Mouse (Mus musculus) kidney, postnatal 14 days (tissue): Measurements from ENCODE around the gene Spint1.

Experiments
- DNase-seq: peaks from one replicate; pipeline ENCODE4 v3.0.0; 2022; ENCODE audit warnings: mixed read lengths

Spint1 gene

DNA sequence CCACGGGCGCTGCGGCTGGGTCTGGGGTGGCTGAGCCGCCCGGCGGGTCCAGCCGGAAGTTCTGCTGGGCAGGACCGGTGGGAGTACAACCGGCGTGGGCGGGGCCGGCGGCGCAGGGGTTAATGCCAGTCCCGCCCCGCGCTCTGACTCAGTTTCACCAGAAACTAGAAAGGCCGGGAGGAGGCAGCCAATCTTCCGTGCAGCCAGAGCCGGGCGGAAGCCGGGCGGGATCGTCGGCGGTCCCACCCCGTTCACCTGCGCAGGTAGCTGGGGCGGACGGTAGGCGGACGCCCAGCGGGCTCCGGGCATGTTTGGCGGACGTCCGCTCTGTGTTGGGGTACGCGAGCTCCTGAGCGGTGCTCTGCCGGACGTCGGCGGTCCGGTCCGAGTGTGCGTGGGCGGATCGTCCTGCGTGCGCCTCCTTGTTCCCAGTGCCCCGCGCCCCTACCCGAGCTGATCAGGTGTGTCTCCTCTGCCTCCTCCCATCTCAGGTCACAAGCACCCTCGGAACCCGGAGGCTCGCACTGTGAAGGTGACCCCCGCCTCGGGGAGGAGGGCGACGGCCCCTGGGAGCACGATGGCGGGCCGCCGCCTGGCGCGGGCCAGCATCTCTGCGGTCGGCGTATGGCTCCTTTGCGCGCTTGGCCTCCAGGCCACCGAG, at the start of gene Spint1:
Gene Spint1, plus strand, starts transcription at position 153 of the 661 bp plus-strand sequence.
- peak; percentile 81 for DNase-seq

DNA sequence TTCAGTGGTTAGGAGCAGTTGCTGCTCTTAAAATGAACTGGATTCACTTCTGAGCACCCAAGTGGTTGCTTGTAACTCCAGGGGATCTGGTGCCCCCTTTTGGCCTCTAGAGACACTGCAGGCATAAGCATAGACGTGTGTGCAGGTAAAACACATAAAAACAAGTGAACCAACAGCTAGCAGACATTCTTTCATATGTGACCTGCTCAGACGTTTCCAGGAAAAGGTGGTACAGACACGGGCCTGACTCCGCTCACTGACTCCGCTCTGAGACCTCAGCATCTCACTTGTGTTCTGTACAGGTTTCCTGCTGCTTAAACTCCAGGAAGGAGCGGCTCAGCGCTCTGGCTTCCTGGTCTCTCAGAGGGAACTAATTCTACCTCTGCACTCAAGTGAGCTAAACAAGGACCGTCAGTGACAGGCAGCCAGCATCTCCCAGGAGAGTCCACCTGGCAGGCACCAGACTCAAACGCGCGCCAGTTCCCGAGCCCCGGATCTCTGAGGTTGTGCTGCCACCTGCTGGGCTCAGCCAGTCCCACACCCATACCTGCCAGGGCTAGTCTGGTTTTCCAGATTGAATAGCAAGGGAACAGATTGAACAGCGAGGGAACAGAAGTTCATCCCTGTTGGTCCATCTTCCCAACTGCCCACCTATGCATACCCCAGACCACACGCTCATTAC, 48.0 kb upstream of the Spint1 start:
- DNase-seq, result peak; percentile 86

- DNase-seq, result no peak
Observed at GRCm38 (mm10) chr2:119190969-119191368, 46.2 kb upstream of the Spint1 start.

GRCm38 (mm10) chr2:119194140-119194539, 43.0 kb upstream of the Spint1 start:
- no peak for DNase-seq

DNA sequence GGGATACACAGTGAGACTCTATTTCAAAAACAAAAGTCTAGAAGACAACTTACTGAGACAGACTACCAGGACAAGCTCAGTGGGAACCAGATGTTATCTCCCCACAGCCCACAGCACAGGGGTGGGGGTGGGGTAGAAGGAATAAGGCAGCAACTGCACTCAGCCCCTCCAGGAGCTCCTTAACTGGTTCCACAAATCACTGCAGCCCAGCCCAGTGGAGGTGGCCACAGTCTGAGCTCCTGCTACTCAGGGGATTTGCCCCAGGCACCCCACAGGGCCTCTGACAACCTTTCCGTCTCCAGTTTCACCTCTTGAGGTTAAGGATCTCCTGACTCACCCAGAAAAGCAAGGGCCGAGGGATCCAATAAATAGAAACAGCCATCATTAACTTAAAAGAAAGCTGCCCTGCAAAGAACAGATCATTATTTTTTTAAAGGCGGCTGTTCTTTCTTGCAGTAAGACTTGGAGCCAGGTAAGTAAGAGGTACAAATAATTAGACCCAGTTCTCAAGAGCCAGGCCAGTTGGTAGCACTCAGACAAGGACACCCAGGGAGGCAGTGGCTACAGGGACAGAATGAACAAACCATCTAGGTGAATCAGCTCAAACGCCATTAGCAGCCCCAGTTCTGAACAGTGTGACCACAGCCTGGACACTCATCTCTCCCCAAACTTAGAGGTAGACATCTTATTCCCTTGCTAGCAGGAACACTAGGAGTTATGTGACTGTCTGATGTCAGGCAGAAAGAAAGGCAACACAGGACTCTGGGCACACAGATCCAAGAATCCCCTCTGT, 40.6 kb upstream of the Spint1 start:
- no peak for DNase-seq

DNA sequence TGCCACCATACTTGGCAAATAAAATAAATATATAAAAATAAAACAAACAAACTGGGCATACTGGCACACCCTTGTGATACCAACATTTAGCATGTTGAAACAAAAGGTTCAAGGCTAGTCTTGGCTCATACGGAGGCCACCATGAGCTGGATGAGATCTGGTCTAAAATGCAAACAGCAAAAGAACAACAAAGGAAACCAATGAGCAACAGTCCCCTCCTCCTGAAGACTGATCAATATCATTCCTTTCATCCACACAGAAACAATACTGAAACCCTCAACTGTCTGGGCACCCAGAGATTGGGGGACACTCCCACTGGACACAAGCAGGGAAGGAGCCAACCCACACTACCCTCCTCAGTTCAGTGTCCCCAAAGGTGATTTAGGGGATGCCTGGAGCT, 39.7 kb upstream of the Spint1 start:
- no peak for DNase-seq

DNA sequence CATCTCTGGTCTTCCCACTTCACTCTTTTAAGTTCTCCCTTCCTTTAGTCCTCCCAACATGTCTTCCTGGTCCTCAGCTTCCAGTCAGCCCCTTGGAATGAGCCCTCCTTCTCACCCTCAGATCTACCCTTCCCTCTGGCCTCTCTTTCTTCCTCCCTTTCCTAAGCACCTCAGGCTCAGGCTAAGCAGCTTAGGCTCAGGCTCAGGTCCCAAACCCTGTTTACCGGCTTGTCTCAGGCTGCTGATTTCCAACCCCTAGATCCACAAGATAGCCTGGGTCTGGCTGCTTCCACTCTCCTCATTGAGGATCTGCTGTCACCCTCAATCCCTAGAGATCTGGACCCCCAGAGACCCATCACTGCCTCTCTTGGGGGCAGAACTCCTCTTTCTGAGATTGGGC, 39.1 kb upstream of the Spint1 start:
- DNase-seq, result no peak

GRCm38 (mm10) chr2:119198934-119199333, 38.2 kb upstream of the Spint1 start:
- DNase-seq, result no peak

GRCm38 (mm10) chr2:119202914-119203453, 34.2 kb upstream of the Spint1 start:
- peak; percentile 59 for DNase-seq

DNA sequence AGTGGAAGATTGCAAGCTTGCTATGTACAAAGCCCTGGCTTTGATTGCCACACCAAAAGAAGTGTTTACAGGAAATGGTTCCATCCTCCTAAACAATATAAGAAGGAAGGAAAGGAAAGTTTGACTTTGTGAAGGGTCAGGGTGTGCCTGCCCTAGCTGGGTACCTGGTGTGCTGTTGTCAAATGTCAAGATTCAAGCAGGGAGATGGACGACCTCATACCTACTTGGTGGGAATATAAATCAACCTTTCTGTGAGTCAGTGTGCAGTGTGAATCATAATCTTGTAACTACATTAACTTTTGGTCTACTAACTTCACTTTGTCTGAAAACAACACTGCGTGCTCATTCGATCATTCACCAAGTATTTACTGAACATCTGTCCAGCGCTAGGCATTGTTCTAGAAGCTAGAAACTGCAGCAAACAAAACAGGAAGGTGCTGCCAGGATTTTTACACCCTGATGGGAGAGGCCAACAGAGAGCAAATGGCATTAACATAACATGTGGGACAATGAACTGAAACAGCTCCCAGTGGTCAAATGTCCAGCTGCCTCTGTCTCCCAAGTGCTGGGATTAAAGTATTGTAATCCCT, 33.2 kb upstream of the Spint1 start:
- peak; percentile 14 for DNase-seq

- DNase-seq, result no peak
Observed at GRCm38 (mm10) chr2:119207961-119208343, 29.2 kb upstream of the Spint1 start.

GRCm38 (mm10) chr2:119208344-119209175, 28.6 kb upstream of the Spint1 start, which contains the start of the genes Zfyve19 and Dnajc17:
TSS of gene Zfyve19 (plus strand) at chr2:119208617.
TSS of gene Dnajc17 (minus strand) at chr2:119208795.
- DNase-seq, result peak; percentile 97

DNA sequence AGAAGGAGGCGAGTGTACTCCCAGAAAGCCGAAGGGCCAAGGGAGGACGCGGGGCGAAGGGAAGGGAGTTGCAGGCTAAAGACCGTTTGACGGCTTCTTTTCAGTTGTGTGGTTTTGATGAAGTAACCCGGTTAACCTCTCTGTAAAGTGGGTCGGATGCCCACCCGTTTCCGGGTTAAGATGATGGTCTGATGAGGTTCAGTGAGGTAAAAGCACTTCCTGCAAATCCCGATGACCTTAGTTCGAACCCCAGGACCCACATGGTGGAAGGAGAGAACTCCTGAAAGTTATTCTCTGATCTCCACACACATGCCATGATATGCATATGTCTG, 28.0 kb upstream of the Spint1 start:
- no peak for DNase-seq

DNA sequence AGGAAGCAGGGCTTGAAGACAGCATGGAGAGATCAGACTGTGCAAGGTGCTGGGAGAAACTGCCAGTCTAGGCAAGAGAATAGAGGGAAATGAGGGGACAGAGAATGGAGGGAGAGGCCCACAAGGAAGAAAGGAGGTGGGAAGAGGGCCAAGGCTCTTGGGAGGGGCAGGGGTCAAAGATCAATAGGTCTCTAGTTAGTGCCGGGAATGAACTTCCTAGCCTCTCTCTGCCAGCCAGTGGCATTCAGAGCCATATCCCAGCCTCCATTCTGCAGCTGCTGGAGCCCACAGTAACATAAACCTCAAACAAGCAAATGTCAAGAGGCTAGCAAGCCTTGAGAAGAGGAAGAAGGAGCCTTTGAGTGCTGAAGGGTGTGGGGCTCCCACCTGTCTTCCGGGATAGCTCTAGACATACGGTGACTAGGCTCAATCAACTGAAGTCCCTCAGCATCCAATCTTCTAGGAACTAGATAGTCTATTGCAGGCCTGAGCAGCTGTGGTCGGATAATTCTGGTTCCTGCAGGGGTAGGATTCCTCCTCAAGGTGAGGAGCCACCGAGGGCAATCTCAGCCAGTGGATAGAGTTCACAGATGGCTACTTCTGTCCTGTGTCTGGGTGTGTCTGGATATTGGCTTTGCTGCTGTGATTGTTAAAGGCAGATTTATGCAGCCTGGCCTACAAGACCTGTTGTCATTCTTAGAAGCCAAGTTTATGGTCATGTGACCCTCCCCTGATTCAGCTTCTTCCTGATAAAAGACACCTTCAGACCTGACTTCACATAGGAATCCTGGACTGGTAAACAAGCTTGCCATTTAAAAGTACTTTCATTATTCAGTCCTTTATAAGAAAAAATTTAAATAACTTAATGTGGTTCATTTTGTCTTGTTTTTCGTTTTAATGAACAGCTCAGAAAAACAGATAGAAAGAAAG, 7.1 kb upstream of the Spint1 start, which contains the start of gene Ppp1r14d:
Gene Ppp1r14d, minus strand, starts transcription at position 132 of the 930 bp plus-strand sequence.
- DNase-seq, result peak; percentile 44

DNA sequence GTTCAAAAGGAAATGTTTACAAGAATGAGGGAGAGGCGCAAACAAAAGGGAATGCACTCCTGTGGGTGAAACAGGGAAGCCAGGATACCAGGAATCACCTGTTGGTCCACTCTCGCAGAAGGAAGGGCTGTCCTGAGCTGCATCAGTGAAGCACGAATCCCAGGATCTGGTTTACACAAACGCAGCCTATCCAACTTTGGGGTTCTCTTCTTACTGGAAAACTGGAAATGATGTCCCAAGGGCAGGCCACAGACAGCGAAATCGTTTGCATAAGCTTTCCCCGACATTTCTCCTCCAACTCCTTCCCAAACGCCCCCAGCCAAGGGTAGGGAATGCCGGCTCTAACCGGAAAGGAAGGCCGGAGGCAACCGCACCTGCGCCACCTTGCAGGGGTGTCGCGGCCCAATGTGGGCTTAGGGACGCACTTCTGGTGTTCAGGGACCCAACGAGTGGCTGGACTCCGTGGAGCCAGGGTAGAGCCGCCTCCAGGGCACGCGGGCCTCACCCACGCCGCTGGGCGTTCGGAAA, 416 bp upstream of the Spint1 start:
- DNase-seq, result no peak

DNA sequence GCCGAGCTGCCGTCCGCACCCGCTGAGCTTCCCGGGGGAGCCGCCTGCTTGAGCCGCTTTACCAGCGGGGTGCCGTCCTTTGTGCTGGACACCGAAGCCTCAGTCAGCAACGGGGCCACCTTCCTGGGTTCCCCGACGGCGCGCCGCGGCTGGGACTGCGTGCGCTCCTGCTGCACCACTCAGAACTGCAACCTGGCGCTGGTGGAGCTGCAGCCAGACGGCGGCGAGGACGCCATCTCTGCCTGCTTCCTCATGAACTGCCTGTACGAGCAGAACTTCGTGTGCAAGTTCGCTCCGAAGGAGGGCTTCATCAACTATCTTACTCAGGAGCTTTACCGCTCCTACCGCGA, 684 bp downstream of the Spint1 start:
- DNase-seq, result peak; percentile 43

GRCm38 (mm10) chr2:119238671-119239070, 1.5 kb downstream of the Spint1 start:
- DNase-seq, result peak; percentile 39

GRCm38 (mm10) chr2:119240075-119240818, 3.1 kb downstream of the Spint1 start:
- DNase-seq, result peak; percentile 29

DNA sequence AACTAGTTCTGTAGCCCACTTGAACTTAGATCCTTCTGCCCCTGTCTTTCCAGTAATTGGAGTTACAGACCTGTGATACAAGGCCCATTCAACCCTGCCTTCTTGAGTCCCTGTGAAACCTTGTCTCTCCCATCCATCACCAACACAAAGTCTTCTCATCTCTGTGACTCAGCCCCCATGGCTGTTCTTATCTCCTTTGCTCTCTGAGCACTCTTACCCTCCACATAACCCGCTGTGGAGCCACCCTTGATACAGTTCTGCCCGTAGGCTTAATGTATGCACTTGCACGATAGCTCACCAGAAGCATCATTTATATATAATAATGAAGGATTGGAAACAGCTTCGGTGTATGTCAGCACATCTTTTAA, 3.6 kb downstream of the Spint1 start:
- DNase-seq, result no peak

DNA sequence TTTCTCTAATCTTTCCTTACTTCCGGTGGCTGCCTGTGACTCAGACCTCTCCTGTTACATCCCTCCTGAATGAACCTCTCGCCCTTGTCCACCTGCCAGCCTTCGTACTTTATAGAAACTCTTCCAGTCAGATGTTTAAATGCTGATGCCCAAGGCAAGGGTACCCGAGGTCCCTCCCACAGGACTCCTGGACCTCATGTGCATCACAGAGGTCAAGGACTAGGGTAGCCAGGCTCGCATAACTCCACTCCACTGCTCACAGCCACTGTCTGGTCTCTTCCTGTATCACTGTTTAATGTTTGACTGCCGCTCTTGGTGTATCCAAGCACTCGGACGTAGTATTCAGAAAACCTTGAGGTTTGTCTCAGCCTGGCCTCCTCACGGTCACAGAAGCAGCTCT, 5.4 kb downstream of the Spint1 start:
- DNase-seq, result peak; percentile 76
